Mouse (Mus musculus): ENCODE data around the gene Arel1. TPM values are rescaled to one million over a fixed set of nuclear protein-coding genes. Genes with fewer than 3 reads are reported as not detected.
A peak's percentile ranks its signal among the peaks of the same experiment; 100 is the strongest.

Arel1 gene
- polyA plus RNA-seq, 1 experiment from 2014 or later: 27.6 TPM

DNA sequence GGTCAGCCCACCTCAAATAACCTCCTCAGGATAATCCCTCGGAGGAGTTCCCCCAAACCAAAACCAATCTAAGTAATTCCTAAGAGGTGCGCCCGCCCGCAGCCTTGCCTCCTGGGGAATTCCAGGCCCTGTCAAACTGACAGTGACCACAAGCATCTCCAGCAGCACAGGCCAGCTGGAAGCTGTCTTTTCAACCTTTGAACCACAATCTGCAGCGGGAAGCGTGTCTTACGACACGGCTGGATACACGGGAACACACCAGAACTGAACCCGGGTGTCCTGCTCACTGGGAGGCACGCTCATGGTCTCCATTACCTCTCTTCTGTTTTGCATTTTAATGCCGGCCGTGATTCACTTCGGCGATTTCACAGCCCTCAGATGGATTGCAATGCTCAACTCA is 80.4 kb downstream of the Arel1 start:
- Histone ChIP-seq H3K4me3 (replicated peaks) (no peak overlapping the region), H3K36me3 (replicated peaks) (no peaks in the 10 kb centered on the region), H3K4me2 (no peak overlapping the region), H3K9ac (no peak overlapping the region), H3K4me1 (no peaks in the 10 kb centered on the region), H3K27ac (no peak overlapping the region), H3K27me3 (no peaks in the 10 kb centered on the region), H3K9me3 (no peaks in the 10 kb centered on the region)
- 84% methylated on average over 15 of the region's 15 CpGs for WGBS
- no peak for ATAC-seq (ENCODE audit: low FRiP score)

GRCm38 (mm10) chr12:84885107-84885876 is 85.4 kb downstream of the Arel1 start:
- no peak overlapping the region for H3K27ac ChIP-seq
- WGBS: 70% methylated on average over 11 of the region's 11 CpGs
- peaks cover 11% of the 10 kb centered on the region; the same call in 1 of the 2 replicates for H3K27me3 ChIP-seq

DNA sequence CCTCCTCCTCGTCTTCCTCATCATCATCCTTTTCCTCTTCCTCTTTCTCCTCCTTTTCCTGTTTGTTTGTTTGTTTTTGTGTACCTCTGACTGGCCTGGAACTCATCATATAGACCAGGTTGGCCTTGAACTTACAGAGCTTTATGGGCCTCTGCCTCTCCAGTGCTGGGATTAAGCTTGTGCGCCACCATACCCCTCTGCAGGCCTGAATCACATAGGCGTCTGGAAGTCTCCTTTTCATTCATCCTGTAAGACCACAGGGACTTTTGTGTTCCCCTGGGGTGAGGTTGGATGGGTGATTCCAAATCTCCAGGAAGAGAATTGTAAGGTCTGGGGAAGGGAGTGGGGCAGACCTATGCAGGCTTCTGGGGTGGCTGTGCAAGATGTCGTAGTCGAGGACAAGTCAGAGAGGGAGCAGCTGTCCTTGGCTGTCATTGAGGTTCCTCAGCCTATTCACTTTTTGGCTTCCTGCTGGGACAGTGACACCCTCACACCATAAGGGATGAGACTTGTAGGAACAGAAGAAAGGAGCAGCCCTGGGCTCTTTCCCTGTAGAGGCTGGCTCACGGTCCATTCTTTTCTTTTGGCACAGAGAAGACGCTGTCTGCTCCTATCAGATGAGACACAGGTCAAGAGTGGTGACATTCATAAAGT is 86.2 kb downstream of the Arel1 start:
- 84% methylated on average over 7 of the region's 7 CpGs for WGBS
- Histone ChIP-seq H3K4me2 (no peak overlapping the region), H3K27me3 (peaks cover 15% of the 10 kb centered on the region), H3K4me1 (no peaks in the 10 kb centered on the region), H3K9ac (no peak overlapping the region), H3K4me3 (replicated peaks) (no peak overlapping the region), H3K36me3 (replicated peaks) (no peaks in the 10 kb centered on the region), H3K9me3 (no peaks in the 10 kb centered on the region), H3K27ac (no peak overlapping the region)
- no peak for ATAC-seq (ENCODE audit: low FRiP score)

More at GRCm38 (mm10) chr12:84885107-84885876, 85.4 kb downstream of the Arel1 start:
- H3K4me1 ChIP-seq: no peaks in the 10 kb centered on the region
- H3K36me3 ChIP-seq (replicated peaks): no peaks in the 10 kb centered on the region
- no peak overlapping the region for H3K9ac ChIP-seq
- ATAC-seq (ENCODE audit: low FRiP score): no peak
- no peak overlapping the region for H3K4me2 ChIP-seq
- H3K9me3 ChIP-seq: no peaks in the 10 kb centered on the region
- no peak overlapping the region for H3K4me3 ChIP-seq (replicated peaks)

DNA sequence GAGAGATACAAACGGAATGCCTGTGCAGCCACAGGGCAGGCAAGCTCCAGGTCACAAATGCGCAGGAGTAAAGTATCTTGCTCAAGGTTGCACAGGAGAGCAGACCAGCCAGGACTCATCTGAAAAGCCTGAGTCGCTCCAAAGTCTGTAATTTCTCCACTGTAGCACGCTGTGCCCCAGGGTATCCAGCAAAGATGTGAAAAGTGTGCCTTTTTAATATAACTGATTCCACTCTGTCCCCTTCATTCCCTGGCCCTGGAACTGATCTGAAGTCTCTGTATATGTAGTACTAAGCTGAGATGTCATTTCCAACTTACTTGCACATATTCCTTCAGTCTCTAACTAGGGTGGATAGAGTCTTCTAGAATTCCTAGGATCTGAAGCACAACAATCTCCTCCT is 87.9 kb downstream of the Arel1 start:
- H3K4me2 ChIP-seq: no peak overlapping the region
- ATAC-seq (ENCODE audit: low FRiP score): no peak

DNA sequence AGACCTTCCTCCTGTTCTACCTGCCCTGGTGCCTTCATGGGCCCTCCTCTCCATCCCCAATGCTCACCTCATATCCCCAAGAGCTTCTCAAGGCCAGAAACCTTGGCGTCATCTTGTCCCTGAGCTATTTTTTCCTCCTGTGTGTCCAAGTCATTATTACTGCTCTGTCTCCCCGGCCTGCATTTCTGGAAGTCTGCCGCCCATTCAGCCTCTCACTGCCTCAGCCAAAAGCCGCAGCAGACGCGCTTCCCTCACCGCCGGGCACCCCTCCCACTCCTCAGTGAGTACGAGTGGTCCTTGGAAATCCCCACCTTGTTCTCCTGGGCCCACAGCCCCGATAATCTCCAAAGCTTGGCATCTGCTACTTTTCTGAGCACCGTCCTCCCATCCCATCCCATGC is 90.6 kb downstream of the Arel1 start:
- no peak overlapping the region for H3K27ac ChIP-seq
- H3K36me3 ChIP-seq (replicated peaks): no peaks in the 10 kb centered on the region
- 64% methylated on average over 11 of the region's 11 CpGs for WGBS
- peaks cover 15% of the 10 kb centered on the region for H3K4me1 ChIP-seq
- no peak for ATAC-seq (ENCODE audit: low FRiP score)
- no peak overlapping the region for H3K4me3 ChIP-seq (replicated peaks)
- H3K4me2 ChIP-seq: no peak overlapping the region
- no peak overlapping the region for H3K9ac ChIP-seq
- H3K9me3 ChIP-seq: no peaks in the 10 kb centered on the region
- H3K27me3 ChIP-seq: peaks cover 60% of the 10 kb centered on the region

More for the DNA sequence above, 87.9 kb downstream of the Arel1 start:
- H3K9me3 ChIP-seq: no peaks in the 10 kb centered on the region
- H3K4me1 ChIP-seq: no peaks in the 10 kb centered on the region
- no peak overlapping the region for H3K4me3 ChIP-seq (replicated peaks)
- no peak overlapping the region for H3K9ac ChIP-seq
- H3K36me3 ChIP-seq (replicated peaks): no peaks in the 10 kb centered on the region
- peaks cover 33% of the 10 kb centered on the region for H3K27me3 ChIP-seq
- H3K27ac ChIP-seq: no peak overlapping the region
- WGBS: 82% methylated on average over 4 of the region's 4 CpGs

DNA sequence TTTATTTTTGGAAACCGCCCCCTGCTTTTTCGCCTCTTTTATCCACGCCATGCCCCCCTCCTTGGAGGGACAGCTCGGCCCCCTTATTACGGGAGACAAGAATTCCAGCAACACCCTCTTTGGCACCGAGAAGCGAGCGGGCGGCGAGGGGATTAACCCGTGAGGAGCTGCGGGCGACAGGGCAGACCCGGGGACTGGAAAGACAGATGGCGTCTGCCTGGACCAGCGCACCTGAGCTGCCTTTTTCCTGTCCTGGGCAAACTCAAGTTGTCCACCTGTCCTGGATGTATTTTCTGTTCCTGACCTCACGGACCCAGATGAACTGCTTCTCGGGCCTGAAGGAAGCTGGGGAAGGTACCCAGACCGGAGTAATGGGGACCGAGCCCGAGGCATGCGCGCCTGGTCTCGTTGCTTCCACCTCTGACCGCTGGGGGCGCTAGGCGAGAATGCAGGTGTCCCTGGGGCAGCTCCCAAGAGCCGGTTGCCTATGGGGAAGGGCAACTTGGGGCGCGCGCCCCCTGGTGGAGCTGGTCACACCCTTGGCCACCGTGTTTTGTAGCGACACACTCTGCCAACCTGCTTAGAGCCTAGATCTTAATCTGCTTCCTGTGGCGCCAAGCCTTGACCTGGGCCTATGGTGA is 94.1 kb downstream of the Arel1 start, which contains the start of gene Ltbp2:
Gene Ltbp2, minus strand, starts transcription at position 52 of the 641 bp plus-strand sequence.
- H3K27ac ChIP-seq: no peak within 1 kb of the TSS
- WGBS: 2% methylated on average over 34 of the region's 34 CpGs
- H3K4me2 ChIP-seq: peak within 1 kb of the TSS; percentile 46
- peaks cover 15% of the 10 kb centered on the region for H3K4me1 ChIP-seq
- H3K36me3 ChIP-seq (replicated peaks): no peaks in the 10 kb centered on the region
- ATAC-seq (ENCODE audit: low FRiP score): no peak
- H3K27me3 ChIP-seq: peaks cover 74% of the 10 kb centered on the region
- peak within 1 kb of the TSS; percentile 9; the same call in 1 of the 2 replicates for H3K9ac ChIP-seq
- H3K9me3 ChIP-seq: no peaks in the 10 kb centered on the region
- peak within 1 kb of the TSS; percentile 33 for H3K4me3 ChIP-seq (replicated peaks)

GRCm38 (mm10) chr12:84875761-84876480 is 94.8 kb downstream of the Arel1 start:
- Histone ChIP-seq H3K27me3 (peaks cover 68% of the 10 kb centered on the region), H3K27ac (no peak overlapping the region), H3K9ac (peak overlapping the region; percentile 9; the same call in 1 of the 2 replicates), H3K4me3 (replicated peaks) (peak overlapping the region; percentile 33), H3K9me3 (no peaks in the 10 kb centered on the region), H3K4me1 (peaks cover 15% of the 10 kb centered on the region), H3K36me3 (replicated peaks) (no peaks in the 10 kb centered on the region), H3K4me2 (peak overlapping the region; percentile 46)
- 1% methylated on average over 59 of the region's 59 CpGs for WGBS
- ATAC-seq (ENCODE audit: low FRiP score): no peak

DNA sequence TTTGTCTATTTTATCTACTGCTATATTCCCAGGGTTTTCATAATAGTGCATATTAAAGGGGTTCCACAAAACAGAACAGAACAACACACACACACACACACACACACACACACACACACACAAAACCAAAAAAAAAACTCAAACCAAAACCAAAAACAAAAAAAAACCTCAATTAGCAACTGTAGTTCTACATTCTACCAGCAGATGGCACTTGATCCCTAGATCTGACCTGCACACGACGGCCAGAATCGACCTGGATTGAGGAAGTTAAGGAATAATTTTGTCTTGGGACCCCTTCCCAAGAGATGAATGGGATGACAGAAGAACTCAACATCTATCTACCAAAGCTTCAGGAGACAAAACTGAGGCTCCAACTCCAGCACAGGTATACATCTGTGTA is 97.3 kb downstream of the Arel1 start:
- Histone ChIP-seq H3K27me3 (peaks cover 53% of the 10 kb centered on the region), H3K4me3 (replicated peaks) (no peak overlapping the region), H3K9ac (no peak overlapping the region), H3K36me3 (replicated peaks) (no peaks in the 10 kb centered on the region), H3K9me3 (no peaks in the 10 kb centered on the region), H3K4me2 (no peak overlapping the region), H3K4me1 (peaks cover 15% of the 10 kb centered on the region), H3K27ac (no peak overlapping the region)
- no peak for ATAC-seq (ENCODE audit: low FRiP score)
- 2% methylated on average over 3 of the region's 3 CpGs for WGBS

DNA sequence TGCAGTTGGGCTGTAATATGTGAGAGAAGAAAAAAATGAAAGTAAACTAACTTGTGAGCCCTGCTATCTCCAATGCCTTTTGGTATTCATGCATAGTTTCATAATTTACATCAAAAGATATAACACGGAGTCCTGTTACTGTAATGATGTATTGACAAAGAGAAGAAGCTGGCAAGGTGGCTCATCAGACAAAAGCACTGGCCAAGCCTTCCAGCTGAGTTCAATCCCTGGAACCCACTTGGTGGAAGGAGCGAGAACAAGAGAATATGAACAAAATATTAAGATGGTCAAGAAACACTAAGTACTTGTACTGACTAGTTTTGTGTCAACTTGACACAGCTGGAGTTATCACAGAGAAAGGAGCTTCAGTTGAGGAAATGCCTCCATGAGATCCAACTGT is 98.4 kb downstream of the Arel1 start:
- Histone ChIP-seq H3K9ac (no peak overlapping the region), H3K27me3 (peaks cover 42% of the 10 kb centered on the region), H3K27ac (no peak overlapping the region), H3K4me3 (replicated peaks) (no peak overlapping the region), H3K36me3 (replicated peaks) (no peaks in the 10 kb centered on the region), H3K4me2 (no peak overlapping the region), H3K4me1 (peaks cover 15% of the 10 kb centered on the region), H3K9me3 (no peaks in the 10 kb centered on the region)
- 72% methylated on average over 2 of the region's 2 CpGs for WGBS
- ATAC-seq (ENCODE audit: low FRiP score): no peak

Other genes with a start within 250 kb of the Arel1 start
- gene Npc2, start 197.7 kb downstream of the Arel1 start, polyA plus RNA-seq (2016; fragmentation: Nextera tagmentation; extraction: Ambion mirVana): 72.0 and 75.2 TPM in 2 replicates
- 143 and 152 TPM in 2 replicates for gene Isca2, start 197.6 kb downstream of the Arel1 start, polyA plus RNA-seq (2016; fragmentation: Nextera tagmentation; extraction: Ambion mirVana)
- gene Ltbp2, start 94.4 kb downstream of the Arel1 start, polyA plus RNA-seq (2016; fragmentation: Nextera tagmentation; extraction: Ambion mirVana): 0.19 and 0.35 TPM in 2 replicates
- gene Fcf1, start within 50 bp of the Arel1 start, polyA plus RNA-seq (2016; fragmentation: Nextera tagmentation; extraction: Ambion mirVana): 132 TPM in 2 replicates
- 45.5 and 47.8 TPM in 2 replicates for gene Ylpm1, start 25.4 kb upstream of the Arel1 start, polyA plus RNA-seq (2016; fragmentation: Nextera tagmentation; extraction: Ambion mirVana)
- 3.1 and 4.3 TPM in 2 replicates for gene Prox2, start 139.9 kb upstream of the Arel1 start, polyA plus RNA-seq (2016; fragmentation: Nextera tagmentation; extraction: Ambion mirVana)
- gene Dlst, start 139.9 kb upstream of the Arel1 start, polyA plus RNA-seq (2016; fragmentation: Nextera tagmentation; extraction: Ambion mirVana): 104 and 109 TPM in 2 replicates
- 5.8 and 6.1 TPM in 2 replicates for gene Rps6kl1, start 180.4 kb upstream of the Arel1 start, polyA plus RNA-seq (2016; fragmentation: Nextera tagmentation; extraction: Ambion mirVana)
- gene Pgf, start 206.9 kb upstream of the Arel1 start, polyA plus RNA-seq (2016; fragmentation: Nextera tagmentation; extraction: Ambion mirVana): 6.3 and 7.5 TPM in 2 replicates
- 94.6 and 98.3 TPM in 2 replicates for gene Eif2b2, start 248.6 kb upstream of the Arel1 start, polyA plus RNA-seq (2016; fragmentation: Nextera tagmentation; extraction: Ambion mirVana)

Measured in forebrain, embryonic 12.5 days (tissue).